Mouse (Mus musculus) activated CD4-positive, CD25-positive, alpha-beta regulatory T cell, adult 4 months (primary cell): ENCODE results near the gene Tmsb15b1. TPM values are rescaled to one million over a fixed set of nuclear protein-coding genes. Genes with fewer than 3 reads are reported as not detected.

Source experiments
- polyA plus RNA-seq, 2 experiments: library from polyadenylated mRNA; unstranded; fragments of 100-300 nt; shearing (Covaris generic); gene quantifications; one replicate each; pipeline ENCODE4 v1.2.1; 2017

Tmsb15b1 gene
- polyA plus RNA-seq, 2 experiments from 2014 or later: 26.6 to 39.7 TPM

Other genes with a start within 250 kb of the Tmsb15b1 start
- gene Morf4l2, start 233.2 kb downstream of the Tmsb15b1 start, polyA plus RNA-seq: 10 to 100 TPM; 77.6 to 86.6 TPM
- not detected for gene Glra4, start 196.7 kb downstream of the Tmsb15b1 start, polyA plus RNA-seq
- 1 to 10 TPM; 1.3 to 1.6 TPM for gene Plp1, start 154.2 kb downstream of the Tmsb15b1 start, polyA plus RNA-seq
- under 1 TPM in 1 of 2 experiments, not detected in 1; 0.08 TPM for gene Rab9b, start 108.1 kb downstream of the Tmsb15b1 start, polyA plus RNA-seq
- not detected for gene H2bfm, start 49.5 kb downstream of the Tmsb15b1 start, polyA plus RNA-seq
- gene Tmsb15b2, start 1.4 kb downstream of the Tmsb15b1 start, polyA plus RNA-seq: 10 to 100 TPM; 12.1 to 77.0 TPM
- 10 to 100 TPM in 1 of 2 experiments, 1 to 10 TPM in 1; 2.2 to 13.1 TPM for gene Tmsb15l, start within 50 bp of the Tmsb15b1 start, polyA plus RNA-seq
- gene Zcchc18, start 16.3 kb upstream of the Tmsb15b1 start, polyA plus RNA-seq: 10 to 100 TPM; 37.8 to 42.4 TPM
- 1 to 10 TPM; 6.2 to 9.6 TPM for gene Slc25a53, start 61.4 kb upstream of the Tmsb15b1 start, polyA plus RNA-seq
- 1 to 10 TPM; 3.3 to 4.4 TPM for gene Fam199x, start 72.7 kb upstream of the Tmsb15b1 start, polyA plus RNA-seq
- gene Esx1, start 145.2 kb upstream of the Tmsb15b1 start, polyA plus RNA-seq: not detected